Mouse (Mus musculus) ovary, postnatal 14 days (tissue): Measurements from ENCODE around the gene Plxnd1.

Source experiments
- DNase-seq: peaks from one replicate; pipeline ENCODE4 v3.0.0; 2022; ENCODE audit warnings: low spot score

Gene Plxnd1

DNA sequence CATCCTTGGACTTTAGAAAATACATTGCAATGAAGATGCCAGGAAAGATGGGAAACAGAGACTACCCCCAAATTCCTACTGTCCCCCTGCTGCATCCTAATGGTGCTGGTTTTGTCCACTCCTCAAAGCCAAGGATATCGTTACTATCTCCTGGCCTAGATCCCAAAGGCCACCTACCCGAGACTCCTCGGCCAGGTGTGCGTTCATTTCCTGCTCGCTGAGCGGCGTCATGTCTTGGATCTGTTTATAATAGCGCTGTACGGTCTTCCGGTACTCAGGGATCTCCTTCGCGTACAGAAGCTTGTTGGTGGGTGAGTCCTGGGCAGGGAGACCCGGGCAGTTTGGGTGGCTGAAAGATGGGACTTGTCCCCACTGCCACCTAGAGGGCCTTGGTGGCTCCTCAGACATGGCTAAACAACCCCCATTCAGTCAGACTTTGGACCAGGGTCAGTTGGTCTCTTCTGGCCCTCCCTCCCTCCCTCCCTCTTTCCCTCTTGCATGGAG is 38.3 kb downstream of the Plxnd1 start:
- DNase-seq = no peak

GRCm38 (mm10) chr6:115955664-115956063 is 39.1 kb downstream of the Plxnd1 start:
- DNase-seq = no peak

DNA sequence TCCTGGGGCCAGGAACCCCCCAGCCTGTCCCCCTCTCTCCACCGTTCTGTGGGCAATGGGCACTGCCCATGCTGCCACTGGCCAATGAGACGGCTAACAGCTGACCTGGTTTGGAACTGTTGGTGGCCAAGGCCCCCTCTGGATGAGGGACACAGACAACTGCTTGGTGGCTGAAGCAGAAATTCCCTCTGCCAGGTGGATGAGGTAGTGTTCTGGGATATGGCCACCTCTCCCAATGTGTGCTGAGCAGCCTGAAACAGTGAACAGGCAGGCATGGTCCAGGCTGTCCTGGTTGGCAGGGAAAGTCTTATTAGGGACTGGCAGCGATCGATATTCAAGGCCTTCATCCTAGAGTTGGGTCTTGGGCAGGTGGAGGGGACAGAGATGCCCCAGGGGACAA is 39.6 kb downstream of the Plxnd1 start:
- no peak for DNase-seq

GRCm38 (mm10) chr6:115954506-115955074 is 40.2 kb downstream of the Plxnd1 start:
- DNase-seq = no peak

- DNase-seq = no peak
Measured at GRCm38 (mm10) chr6:115946389-115946788, 48.4 kb downstream of the Plxnd1 start.

- no peak for DNase-seq
Measured at GRCm38 (mm10) chr6:115945633-115946032, 49.2 kb downstream of the Plxnd1 start.

GRCm38 (mm10) chr6:115944638-115945037 is 50.2 kb downstream of the Plxnd1 start, which contains the start of gene H1foo:
Gene H1foo, plus strand, starts transcription at chr6:115944938.
- no peak for DNase-seq

GRCm38 (mm10) chr6:115943498-115944427 is 51.0 kb downstream of the Plxnd1 start:
- DNase-seq = no peak

DNA sequence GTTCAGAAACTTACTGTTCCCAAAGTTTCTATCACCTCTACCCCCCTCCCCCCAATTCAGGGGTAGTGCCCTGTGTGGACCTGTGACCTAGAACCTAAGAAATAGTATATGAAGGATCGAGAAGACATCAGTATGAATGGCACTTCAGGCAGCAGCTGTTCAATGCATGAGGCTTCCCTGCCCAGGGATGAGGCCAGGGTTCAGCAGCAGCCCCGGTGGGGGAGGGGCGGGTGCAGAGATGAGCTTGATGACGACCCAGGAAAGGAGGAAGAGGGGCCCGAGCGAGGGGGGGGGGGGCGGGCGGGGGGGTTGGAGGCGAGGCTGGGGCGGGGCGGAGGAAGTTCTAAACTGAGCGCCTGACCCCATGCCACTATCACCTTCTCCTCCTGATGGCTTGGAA is 53.7 kb downstream of the Plxnd1 start:
- DNase-seq = no peak

DNA sequence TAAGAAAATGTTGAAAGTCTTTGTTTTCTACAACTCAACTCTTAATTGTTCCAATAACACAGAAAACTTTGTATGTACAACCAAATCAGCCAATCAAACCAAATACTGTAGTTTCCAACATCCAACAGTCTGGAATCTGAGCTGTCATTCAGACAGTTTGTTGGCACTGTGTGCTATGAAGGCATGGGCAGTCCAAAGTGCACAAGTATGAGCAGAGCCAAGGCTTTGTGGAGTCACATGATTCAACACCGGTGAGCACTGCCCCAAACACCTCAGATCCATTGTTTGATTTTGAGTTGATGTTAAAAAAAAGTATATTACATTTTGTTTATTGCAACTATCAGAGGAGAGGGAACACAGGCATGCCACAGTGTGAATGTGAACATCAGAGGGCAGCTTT is 54.2 kb downstream of the Plxnd1 start:
- DNase-seq = no peak

GRCm38 (mm10) chr6:115938798-115939197 is 56.0 kb downstream of the Plxnd1 start:
- DNase-seq = no peak

GRCm38 (mm10) chr6:115938011-115938410 is 56.8 kb downstream of the Plxnd1 start:
- no peak for DNase-seq

DNA sequence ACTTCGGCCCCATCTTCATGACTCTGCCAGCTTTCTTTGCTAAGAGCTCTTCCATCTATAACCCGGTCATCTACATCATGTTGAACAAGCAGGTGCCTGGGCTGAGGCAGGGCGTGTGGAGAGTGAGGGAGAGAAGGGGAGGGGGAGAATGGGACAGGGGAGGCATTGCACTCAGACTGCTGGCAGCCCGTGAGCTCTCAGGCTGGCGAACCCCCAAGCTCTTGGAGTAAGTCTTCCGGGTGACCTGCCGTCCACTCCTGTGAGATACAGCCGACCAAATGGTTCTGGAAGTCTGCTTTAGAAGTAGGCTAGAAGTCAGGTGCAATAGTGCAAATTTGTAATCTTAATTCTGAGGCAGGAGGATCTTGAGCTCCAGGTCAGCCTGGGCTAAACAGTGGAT is 59.3 kb downstream of the Plxnd1 start:
- no peak for DNase-seq

DNA sequence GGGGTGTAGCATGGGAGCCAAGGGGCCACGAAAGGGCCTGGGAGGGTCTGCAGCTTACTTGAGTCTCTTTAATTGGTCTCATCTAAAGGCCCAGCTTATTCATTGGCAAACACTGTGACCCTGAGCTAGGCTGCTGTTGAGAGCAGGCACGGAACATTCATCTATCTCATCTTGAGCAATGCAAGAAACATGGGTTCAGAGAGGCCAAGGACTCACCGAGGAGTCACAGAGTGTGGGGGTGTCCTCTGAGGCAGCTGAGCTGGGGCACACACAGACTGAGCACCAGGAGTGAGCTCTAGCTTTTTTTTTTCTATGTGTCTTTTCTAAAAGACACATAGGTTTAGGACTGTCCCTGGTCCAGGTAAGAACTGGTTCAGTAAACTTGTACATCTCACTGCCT is 62.4 kb downstream of the Plxnd1 start:
- no peak for DNase-seq

- no peak for DNase-seq
Measured at GRCm38 (mm10) chr6:115931639-115932038, 63.2 kb downstream of the Plxnd1 start, which contains the start of gene Rho. Gene Rho, plus strand, starts transcription at chr6:115931748.

DNA sequence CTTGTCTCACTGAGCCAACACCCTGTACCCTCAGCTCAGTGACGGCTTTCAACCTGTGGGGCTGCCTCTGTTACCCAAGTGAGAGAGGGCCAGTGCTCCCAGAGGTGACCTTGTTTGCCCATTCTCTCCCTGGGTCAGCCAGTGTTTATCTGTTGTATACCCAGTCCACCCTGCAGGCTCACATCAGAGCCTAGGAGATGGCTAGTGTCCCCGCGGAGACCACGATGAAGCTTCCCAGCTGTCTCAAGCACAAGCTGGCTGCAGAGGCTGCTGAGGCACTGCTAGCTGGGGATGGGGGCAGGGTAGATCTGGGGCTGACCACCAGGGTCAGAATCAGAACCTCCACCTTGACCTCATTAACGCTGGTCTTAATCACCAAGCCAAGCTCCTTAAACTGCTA is 64.8 kb downstream of the Plxnd1 start:
- DNase-seq = no peak

DNA sequence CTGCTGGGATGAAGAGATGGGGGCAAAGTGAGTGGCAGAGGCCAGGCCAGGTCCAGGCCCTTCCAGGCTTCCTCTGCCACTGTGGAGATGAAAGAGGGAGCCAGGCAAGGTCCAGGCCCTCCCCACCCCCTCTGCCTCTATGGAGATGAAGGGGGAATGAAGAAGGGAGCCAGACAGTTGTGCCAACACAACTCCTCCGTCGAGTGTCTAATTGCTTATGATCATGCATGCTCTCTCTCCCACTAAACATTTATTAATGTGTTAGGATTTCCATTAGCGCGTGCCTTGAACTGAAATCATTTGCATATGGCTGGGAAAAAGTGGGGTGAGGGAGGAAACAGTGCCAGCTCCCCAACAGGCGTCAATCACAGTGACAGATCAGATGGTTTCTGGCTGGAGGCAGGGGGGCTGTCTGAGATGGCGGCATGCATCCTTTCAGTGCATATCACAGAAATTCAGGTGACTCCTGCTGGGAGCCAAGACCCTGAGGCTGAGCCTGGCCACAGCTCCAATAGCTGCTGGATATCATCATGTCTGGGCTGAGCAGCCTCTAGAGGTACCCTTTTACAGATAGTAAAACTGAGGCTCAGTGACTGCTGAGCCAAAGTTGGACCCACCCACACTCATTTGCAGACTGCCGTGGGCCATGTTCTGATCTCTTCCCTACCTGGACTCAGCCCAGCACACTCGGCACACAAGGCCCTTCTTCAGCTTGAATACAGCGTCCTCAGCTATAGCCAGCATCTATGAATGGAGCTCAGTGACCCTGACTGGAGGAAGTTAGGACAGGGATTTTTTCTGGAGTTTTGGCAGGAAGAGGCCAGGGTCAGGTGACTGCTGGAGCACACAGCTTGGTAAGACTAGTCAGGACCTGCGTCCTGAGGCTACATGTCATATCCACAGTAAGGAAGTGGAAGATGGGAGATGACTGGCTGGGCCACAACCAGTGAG is 67.2 kb downstream of the Plxnd1 start:
- DNase-seq = no peak

- DNase-seq = no peak
Measured at GRCm38 (mm10) chr6:115926416-115926815, 68.4 kb downstream of the Plxnd1 start.

DNA sequence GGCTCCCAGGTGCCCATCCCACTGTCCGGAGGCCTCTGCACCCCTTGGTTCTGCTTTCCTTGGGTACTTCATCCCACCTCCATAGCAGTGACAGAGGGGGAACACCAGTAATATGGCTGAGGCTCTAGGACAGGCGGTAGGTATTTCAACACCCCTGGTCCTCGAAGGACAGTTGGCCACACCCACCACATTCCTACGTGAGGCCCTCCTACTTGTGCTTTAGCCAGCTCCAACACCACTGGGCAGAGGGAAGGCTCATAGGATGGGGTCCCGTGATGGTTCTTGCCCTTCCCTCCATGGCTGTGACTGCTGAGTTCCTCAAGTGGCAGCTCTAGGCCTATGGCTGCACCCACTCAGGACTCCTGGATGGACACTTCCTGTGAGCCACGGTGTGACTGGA is 70.0 kb downstream of the Plxnd1 start:
- no peak for DNase-seq

- DNase-seq = no peak
Measured at GRCm38 (mm10) chr6:115919876-115920275, 74.9 kb downstream of the Plxnd1 start.

- DNase-seq = no peak
Measured at GRCm38 (mm10) chr6:115918615-115919014, 76.2 kb downstream of the Plxnd1 start.

GRCm38 (mm10) chr6:115916611-115917010 is 78.2 kb downstream of the Plxnd1 start:
- DNase-seq = no peak
